Mouse (Mus musculus): ENCODE measurements at regions not wholly inside any gene's neighbourhood (a gene's known extent, or its start where the extent isn't known, plus 50 kb on each side); places are given as distances from the start of the nearest gene placed in this dataset.

- no peak for DNase-seq
These were observed 572.6 kb upstream of the Robo2 start for GRCm38 (mm10) chr16:74984207-74984606.

DNA sequence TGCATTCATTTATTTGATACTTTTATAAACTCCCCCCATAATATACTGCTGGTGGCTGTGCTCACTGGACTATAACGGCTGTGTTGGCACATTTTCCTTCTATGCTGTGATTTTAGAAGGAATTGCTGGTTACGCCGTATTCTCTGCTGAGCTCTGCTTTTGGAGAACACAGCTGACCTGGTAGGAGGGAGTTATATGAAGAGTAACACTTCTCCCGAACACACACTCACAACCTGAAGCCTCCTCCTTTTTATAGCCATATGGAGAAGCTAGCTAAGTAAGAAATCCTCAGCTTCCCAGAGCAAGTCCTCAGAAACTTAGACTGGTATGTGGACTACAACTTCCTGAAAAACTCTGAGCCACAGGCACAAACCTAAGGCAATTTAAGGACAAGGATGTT lies 554.5 kb upstream of the Robo2 start:
- no peak for DNase-seq

GRCm38 (mm10) chr16:74929739-74930138 lies 518.1 kb upstream of the Robo2 start:
- no peak for DNase-seq

GRCm38 (mm10) chr16:74900835-74901234 lies 489.2 kb upstream of the Robo2 start:
- peak; percentile 24 for DNase-seq

GRCm38 (mm10) chr16:74887724-74888123 lies 476.1 kb upstream of the Robo2 start:
- DNase-seq = no peak

DNA sequence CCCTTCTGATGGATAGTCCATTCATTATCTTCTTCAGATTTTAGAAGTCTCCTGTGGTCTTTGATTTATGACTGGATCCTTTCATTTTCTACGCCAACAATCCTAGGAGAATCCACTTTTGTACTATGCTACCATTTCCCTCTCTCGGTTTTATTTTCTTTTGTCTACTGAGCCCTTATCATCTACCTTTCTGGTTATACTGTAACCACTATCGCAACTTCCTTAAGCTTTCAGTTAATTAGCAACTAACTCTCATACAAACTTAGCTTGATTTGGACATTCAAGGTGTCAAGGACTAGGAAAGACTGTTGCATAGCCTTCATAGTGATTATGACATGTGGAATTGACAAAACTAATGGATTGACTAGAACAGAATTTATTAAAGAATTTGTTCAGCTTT lies 467.0 kb upstream of the Robo2 start:
- no peak for DNase-seq

- DNase-seq = no peak
These were observed 462.1 kb upstream of the Robo2 start for GRCm38 (mm10) chr16:74873756-74874155.

DNA sequence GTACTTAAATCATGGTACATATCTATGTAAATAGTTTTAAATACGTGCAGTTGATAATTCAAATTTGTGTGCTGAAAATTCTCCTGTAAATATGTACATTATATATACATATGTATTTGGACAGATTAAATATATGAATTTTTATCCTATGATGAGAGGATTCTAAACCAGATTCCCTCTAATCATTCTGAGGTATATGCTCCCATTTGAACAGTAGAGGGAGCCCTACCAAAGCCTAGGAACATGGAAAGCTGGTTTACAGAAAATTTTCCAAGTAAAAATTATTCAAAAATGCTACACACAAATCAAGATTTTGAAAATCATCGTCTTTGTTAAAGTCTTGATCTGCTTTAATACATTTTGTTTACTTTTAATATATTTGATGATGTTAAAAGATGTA lies 446.1 kb upstream of the Robo2 start:
- peak; percentile 45 for DNase-seq

DNA sequence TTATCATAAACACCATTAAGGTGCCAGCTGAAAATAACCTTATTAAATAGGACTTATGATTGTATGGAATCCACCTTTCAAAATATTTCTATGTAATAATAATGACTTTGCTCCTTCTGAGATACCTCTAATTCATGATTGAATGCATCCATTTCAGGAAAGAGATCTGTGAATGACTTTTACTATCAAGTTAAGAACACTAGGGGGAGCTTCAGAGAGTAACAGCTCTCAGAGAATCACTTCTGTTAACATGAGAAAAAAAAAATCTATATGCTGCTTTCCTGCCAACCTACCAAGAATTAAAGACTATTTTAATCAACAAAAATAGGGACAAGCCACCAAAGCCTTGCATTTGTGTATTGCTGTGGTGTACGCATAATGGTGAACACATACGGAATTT lies 428.4 kb upstream of the Robo2 start:
- DNase-seq = peak; percentile 44

GRCm38 (mm10) chr16:74814386-74814785 lies 402.8 kb upstream of the Robo2 start:
- DNase-seq = no peak

GRCm38 (mm10) chr16:74809154-74809825 lies 397.7 kb upstream of the Robo2 start:
- DNase-seq = no peak

DNA sequence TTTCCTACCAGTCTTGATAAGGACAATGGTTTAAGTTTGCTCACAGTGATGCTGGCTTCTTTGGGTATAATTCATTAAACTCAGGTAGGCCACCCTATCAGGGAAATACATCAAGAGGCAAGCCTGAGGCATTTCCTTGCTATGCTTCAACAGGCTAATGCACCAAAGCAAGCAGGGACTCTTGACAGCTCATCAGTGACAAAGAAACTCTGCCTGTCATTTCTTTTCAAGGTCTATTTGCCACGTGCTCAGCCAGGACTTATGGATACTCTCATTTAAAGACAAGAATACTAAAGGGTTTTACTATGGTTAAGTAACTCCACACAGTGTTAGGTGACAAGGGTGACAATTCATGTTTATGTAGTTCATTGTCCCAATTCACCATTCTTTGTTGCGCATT lies 395.1 kb upstream of the Robo2 start:
- DNase-seq = no peak

DNA sequence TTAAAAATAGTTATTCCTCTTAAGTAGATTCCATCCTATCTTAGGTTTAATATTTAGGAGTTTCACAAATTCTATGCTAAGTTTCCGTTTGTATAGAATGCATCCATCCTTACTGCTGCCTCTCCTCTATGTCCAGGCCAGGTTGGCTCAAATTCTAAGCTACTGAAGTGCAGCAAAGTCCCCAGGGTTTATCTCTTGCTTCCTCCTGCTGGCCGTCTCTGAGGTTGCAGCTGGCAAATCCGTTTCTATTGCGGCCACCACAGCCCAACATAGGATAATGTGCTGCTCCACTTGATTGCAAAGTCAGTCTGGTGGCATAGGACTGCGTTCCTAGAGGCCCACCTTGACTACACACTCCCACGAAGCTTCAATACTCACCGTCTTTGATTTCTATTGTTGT lies 389.7 kb upstream of the Robo2 start:
- DNase-seq = peak; percentile 80

- peak; percentile 60 for DNase-seq
These were observed 384.7 kb upstream of the Robo2 start for GRCm38 (mm10) chr16:74796303-74796653.

GRCm38 (mm10) chr16:74795360-74796302 lies 384.0 kb upstream of the Robo2 start:
- DNase-seq = peak; percentile 51

DNA sequence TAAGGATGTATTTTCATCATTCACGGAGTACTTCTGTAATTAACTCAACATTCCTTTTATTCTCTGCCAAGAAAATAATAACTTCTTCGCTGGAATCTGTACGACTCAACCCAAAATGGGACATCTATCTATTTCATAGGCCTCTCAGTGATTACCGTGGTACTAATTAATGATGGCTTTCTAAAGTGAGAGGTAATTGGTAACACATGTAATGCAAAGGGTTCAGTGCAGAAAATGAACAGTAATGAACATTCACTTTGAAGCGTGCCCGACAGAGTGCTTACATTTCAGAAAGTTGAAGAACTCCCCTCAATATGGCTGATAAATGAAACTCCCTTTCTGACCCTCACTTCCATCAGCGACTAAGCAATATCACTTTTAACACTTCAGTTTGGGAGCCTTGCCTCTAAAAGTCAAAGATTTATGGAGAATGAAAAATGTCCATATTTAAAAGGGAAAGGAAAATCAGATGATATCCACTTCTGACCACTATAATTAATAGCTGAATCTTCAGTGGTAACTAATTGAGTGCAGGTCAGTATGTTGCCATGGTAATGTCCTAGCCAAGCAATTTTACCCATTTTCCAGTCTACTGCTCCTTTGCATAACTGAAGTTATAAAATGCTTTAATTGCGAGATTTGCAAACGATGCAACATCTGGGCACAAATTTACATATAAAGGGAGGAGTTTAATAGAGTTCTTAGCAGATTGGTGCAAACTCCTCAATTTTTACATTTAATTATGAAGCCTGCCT lies 373.9 kb upstream of the Robo2 start:
- DNase-seq = peak; percentile 19

DNA sequence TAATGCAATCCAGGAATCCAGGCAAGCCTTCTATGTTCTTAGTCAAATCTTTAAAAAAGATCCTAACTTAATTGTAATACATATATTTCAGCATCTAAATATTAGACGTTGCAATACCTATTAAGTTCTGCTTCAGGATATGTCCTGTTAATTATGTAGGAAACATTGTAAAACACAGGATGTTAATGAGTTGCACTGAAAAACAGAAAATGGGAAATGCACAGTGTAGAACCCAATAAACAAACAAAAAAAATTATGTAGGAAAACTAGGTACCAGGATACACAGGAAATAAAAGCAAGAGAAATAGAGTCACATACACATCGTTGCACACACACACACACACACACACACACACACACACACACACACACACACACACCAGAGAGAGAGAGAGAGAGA lies 368.8 kb upstream of the Robo2 start:
- no peak for DNase-seq

GRCm38 (mm10) chr16:74768264-74768663 lies 356.6 kb upstream of the Robo2 start:
- DNase-seq = no peak

- no peak for DNase-seq
These were observed 345.2 kb upstream of the Robo2 start for GRCm38 (mm10) chr16:74756720-74757345.

DNA sequence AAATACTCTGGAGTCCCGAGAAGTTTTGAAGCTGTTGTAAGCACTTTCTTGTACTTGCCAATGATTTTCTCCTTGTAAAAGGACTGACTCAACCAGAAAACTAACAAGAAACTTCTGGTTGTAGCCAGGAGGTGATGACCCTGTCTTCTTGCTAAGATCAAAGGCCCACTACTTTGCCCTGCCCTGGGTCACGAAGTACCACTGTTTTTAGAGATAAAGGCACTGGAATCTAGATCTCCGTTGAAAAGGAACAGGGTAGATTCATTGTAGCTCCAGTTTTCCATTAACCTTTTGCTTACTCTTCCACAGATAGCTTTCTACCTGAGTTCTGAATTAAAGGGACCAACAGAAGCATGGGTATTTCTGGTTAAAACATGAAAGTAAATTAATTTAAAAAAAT lies 339.3 kb upstream of the Robo2 start:
- no peak for DNase-seq

DNA sequence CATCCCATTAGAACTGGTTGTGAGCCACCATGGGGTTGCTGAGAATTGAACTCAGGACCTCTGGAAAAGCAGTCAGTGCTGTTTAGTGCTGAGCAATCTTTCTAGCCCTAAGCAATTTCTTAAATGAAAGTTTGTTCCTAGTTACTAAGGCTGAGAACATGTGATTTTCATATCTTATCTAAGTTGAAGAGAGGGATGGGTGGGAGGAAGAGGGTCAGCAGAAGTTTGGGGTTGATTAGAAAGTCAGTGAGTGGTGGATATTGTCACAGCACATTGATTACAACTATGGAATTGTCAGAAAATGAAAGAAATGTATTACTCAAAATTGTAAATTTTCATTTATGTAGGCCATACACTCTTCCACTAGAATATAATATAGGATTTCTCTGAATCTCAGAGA lies 337.4 kb upstream of the Robo2 start:
- DNase-seq = no peak

DNA sequence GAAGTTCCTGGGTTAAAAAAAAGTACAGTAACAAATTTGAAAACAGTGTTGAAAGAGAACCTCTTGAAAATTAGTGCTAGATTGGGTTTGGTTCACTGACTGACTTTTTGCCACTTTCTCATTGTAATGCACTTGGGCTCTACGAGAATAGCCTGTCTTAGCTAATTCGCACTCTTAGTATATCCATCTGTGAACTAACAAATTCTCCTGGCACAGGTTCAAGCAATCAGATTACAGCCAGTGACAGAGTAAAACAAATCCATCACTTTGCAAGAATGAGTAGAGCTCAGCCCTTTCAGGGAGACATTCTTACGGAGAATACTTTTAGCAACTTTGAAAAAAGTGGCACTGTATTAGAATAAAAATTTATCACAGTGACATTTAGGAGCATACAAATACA lies 331.9 kb upstream of the Robo2 start:
- DNase-seq = no peak
